Mouse (Mus musculus) kidney, postnatal 10 days (tissue): ENCODE data around the gene Sgms1.
A peak's percentile ranks its signal among the peaks of the same experiment; 100 is the strongest.
"Not testable (repeated sequence)": the region's sequence is repeated elsewhere in the genome, so short reads cannot be mapped to it uniquely, and the experiment has no call there.

Source experiments
- DNase-seq: peaks from one replicate; pipeline ENCODE4 v3.0.0; 2021; ENCODE audit warnings: mixed read lengths

Sgms1 gene

GRCm38 (mm10) chr19:32175013-32175412 is 214.5 kb downstream of the Sgms1 start:
- DNase-seq, result no peak

GRCm38 (mm10) chr19:32174561-32174960 is 215.0 kb downstream of the Sgms1 start:
- no peak for DNase-seq

GRCm38 (mm10) chr19:32173522-32174184 is 215.9 kb downstream of the Sgms1 start:
- no peak for DNase-seq

GRCm38 (mm10) chr19:32172511-32172981 is 217.0 kb downstream of the Sgms1 start:
- no peak for DNase-seq

- no peak for DNase-seq
Measured at GRCm38 (mm10) chr19:32171981-32172380, 217.5 kb downstream of the Sgms1 start.

- DNase-seq, result peak; percentile 91
Measured at GRCm38 (mm10) chr19:32169634-32170540, 219.6 kb downstream of the Sgms1 start.

GRCm38 (mm10) chr19:32168031-32168430 is 221.5 kb downstream of the Sgms1 start:
- no peak for DNase-seq

GRCm38 (mm10) chr19:32166823-32167605 is 222.5 kb downstream of the Sgms1 start:
- no peak for DNase-seq

- DNase-seq, result no peak
Measured at GRCm38 (mm10) chr19:32165711-32166110, 223.8 kb downstream of the Sgms1 start.

GRCm38 (mm10) chr19:32164128-32164527 is 225.4 kb downstream of the Sgms1 start:
- no peak for DNase-seq

GRCm38 (mm10) chr19:32159944-32160343 is 229.6 kb downstream of the Sgms1 start:
- no peak for DNase-seq

GRCm38 (mm10) chr19:32159168-32159567 is 230.3 kb downstream of the Sgms1 start:
- no peak for DNase-seq

GRCm38 (mm10) chr19:32157045-32157444 is 232.5 kb downstream of the Sgms1 start:
- no peak for DNase-seq

- DNase-seq, result no peak
Measured at GRCm38 (mm10) chr19:32152529-32152928, 237.0 kb downstream of the Sgms1 start.

GRCm38 (mm10) chr19:32148710-32149109 is 240.8 kb downstream of the Sgms1 start:
- DNase-seq, result no peak

GRCm38 (mm10) chr19:32142383-32142782 is 247.1 kb downstream of the Sgms1 start:
- no peak for DNase-seq

GRCm38 (mm10) chr19:32138361-32139088 is 251.0 kb downstream of the Sgms1 start:
- no peak for DNase-seq

GRCm38 (mm10) chr19:32137904-32138303 is 251.6 kb downstream of the Sgms1 start:
- no peak for DNase-seq

GRCm38 (mm10) chr19:32136888-32137625 is 252.5 kb downstream of the Sgms1 start:
- peak; percentile 46 for DNase-seq

GRCm38 (mm10) chr19:32131707-32132488 is 257.6 kb downstream of the Sgms1 start:
- not testable (repeated sequence) for DNase-seq

GRCm38 (mm10) chr19:32129281-32129680 is 260.2 kb downstream of the Sgms1 start:
- no peak for DNase-seq
